ENCODE assay signal across 16 mouse cellular contexts in the genomic region with DNA sequence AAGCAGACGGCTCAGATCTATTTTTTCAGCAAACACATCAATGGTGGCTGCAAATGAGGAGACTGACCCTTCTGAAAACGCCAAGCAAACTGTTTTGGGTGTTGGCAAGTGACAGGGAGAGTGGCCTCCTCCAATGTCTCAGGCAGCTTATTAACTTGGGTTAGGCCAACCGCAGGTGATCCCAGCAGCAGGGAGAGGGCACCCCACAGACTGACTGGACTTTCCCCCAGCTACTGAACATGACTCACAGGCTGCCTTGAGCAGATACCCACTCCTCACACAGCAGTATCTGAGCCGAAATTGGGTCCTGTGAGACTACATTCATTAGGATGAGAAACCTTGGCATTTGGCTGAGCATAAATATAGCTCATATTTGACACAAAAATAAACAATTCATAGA. TPM values are rescaled to one million over a fixed set of nuclear protein-coding genes. Genes with fewer than 3 reads are reported as not detected.
"Had no signal": no experiment of that assay in that cellular context is flagged by ENCODE, and none has a peak within 500 bp of the region (broad histone marks: within the 10 kb centered on the region; RNA-seq: fewer than 3 reads in every experiment).

No protein-coding gene starts in this region.

- DNase-seq: lung, postnatal 14 days; retina, postnatal 1 day; right cerebral cortex, postnatal 4 days; spleen, adult 18-20 months; thymus, adult 18-20 months; thymus, postnatal 14 days had no signal

- H3K9ac ChIP-seq: hindbrain, embryonic 15.5 days; lung, embryonic 15.5 days; midbrain, embryonic 15.5 days; neural tube, embryonic 12.5 days had no signal

- H3K27ac ChIP-seq: hindbrain, embryonic 15.5 days; layer of hippocampus, adult 2 months; limb, embryonic 10.5 days; lung, embryonic 15.5 days; macrophage; midbrain, embryonic 15.5 days; neural tube, embryonic 12.5 days had no signal

- H3K27me3 ChIP-seq: hindbrain, embryonic 15.5 days; lung, embryonic 15.5 days; midbrain, embryonic 15.5 days; neural tube, embryonic 12.5 days had no signal

- ATAC-seq: midbrain, embryonic 15.5 days had no signal

- H3K4me3 ChIP-seq: hindbrain, embryonic 15.5 days; layer of hippocampus, adult 2 months; limb, embryonic 10.5 days; lung, embryonic 15.5 days; megakaryocyte, embryonic 14.5 days; midbrain, embryonic 15.5 days; neural tube, embryonic 12.5 days had no signal

- H3K9me3 ChIP-seq: hindbrain, embryonic 15.5 days; limb, embryonic 10.5 days; lung, embryonic 15.5 days; megakaryocyte, embryonic 14.5 days; midbrain, embryonic 15.5 days; neural tube, embryonic 12.5 days had no signal

- H3K4me1 ChIP-seq: limb, embryonic 10.5 days; lung, embryonic 15.5 days; megakaryocyte, embryonic 14.5 days; midbrain, embryonic 15.5 days; neural tube, embryonic 12.5 days had no signal

- H3K4me2 ChIP-seq: hindbrain, embryonic 15.5 days; lung, embryonic 15.5 days; midbrain, embryonic 11.5 days; midbrain, embryonic 15.5 days; neural tube, embryonic 12.5 days had no signal

RNA-seq across cellular contexts. Expression of gene Agmat, which starts 14.5 kb away (rescaled TPM):
- polyA plus RNA-seq: limb, embryonic 10.5 days; macrophage; midbrain, embryonic 11.5 days; midbrain, embryonic 15.5 days; neural tube, embryonic 12.5 days; stomach, embryonic 14.5 days had no signal
